Mouse (Mus musculus) fibroblast of lung, adult 2 months (primary cell): Measurements from ENCODE around the gene Olfr1511.
"Not testable (repeated sequence)": the region's sequence is repeated elsewhere in the genome, so short reads cannot be mapped to it uniquely, and the experiment has no call there.

Experiments
- DNase-seq: peaks from one replicate; pipeline ENCODE4 v3.0.0-alpha.2; 2011; ENCODE audit warnings: low read depth

The Olfr1511 gene

DNA sequence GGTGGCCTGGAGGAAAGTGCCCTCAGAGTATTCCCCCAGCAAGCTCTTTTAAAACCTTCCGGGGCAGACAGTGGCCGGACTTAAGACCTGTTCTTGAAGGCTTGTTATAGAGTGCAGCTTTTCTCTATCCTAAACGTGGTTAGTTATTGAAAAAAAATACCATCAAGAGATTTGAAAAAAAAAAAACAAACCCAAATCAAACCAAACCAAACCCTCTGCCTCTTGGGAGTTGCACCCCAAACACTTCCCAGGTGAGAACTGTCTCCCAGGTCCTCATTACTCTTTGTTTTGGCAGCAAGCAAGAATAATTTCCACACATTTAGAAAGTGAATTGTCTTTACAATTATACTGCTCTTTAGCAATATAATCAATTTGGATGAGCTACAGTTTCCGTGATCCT is at the start of gene Olfr1511:
Gene Olfr1511, minus strand, starts transcription at position 101 of the 400 bp plus-strand sequence.
- no peak for DNase-seq

DNA sequence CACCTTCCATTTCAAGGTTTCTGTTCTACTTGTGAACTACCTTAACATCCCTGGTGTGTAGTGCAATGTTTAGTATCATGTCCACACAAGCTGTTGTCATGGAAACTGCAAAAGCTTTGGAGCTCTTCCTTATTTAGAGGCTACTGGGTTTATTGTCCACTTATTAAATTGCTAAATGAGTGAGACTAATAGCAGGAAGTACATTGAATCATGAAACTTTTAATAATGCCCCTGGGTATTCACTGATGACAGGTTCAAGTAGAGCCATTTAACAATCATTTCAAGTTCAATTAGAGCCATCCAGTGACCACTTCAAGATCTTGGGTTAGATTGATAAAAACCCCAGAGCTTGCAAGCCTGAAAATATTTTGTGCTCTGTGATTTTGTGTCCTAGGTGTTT is 45.5 kb upstream of the Olfr1511 start, which contains the start of gene Olfr1509:
Gene Olfr1509, plus strand, starts transcription at position 301 of the 400 bp plus-strand sequence.
- no peak for DNase-seq

DNA sequence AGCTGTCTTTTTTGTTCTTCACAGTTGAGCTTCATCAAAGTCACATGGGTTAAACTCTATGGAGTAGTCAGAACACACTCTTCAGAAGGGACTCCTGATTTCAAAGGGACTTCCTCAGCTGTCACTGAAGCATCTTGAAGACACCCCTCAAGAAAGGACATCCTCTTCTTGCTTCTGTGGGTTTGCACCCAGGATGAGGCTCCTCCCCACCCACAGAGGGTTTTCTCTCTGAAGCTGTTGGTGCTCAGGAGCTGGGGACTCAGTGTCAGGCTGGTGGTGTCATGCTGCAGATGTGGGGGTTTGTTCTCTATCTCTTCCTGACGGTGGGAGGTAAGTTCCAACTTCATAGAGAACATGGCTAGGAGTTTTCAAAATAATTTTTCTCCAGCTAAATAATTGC is 30.5 kb upstream of the Olfr1511 start:
- no peak for DNase-seq

DNA sequence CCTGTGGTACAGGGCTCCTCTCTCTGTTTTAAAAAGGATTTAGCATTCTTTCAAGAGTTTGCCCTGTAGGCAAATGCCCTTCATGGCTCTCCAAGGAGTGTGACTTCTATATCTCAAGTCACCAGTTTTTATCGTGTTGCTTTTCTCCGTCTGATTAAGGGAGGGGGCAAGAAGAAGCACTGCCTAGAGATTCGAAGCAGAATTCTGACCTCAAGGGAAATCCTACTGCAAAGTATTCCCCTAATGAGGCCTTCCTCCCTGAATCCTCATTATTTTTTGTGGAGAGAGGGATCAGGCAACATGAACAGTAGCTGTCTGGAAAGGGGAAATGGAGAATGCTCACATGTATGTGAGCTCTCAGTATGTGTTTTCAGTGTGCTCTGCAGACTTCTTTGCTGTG is 17.1 kb upstream of the Olfr1511 start, which contains the start of gene Olfr1510:
Gene Olfr1510, minus strand, starts transcription at position 101 of the 400 bp plus-strand sequence.
- no peak for DNase-seq

DNA sequence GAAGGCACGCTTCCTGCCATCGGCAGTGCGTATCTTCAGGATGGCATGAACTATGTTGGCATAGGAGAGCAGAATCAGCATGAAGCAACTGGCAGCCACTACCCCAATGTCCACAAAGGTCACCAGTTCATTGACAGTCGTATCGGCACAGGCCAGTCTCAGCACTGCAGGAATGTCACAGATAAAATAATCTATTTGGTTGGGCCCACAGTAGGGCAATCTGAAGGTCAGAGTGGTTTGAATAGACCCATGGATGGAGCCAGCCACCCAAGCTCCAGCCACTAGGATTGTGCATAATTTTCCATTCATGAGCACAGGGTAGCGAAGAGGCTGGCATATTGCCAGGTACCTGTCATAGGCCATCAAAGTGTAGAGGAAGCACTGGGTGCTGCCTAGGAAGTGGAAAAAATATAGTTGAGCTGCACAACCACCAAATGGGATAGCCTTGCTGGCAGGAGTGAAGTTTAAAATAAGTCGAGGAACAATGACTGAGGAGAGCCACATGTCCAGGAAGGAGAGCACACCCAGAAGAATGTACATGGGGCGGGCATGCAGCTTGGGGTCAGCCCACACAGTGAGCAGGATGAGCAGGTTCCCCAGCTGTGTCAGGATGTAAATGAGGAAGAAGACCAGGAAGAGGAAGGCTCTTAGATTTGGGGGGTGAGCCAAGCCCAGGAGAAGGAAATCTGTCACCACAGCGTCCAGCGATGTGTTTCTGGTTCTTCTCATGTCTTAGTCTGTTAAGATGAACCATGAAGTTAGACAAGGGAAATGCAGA is 13.2 kb upstream of the Olfr1511 start:
- not testable (repeated sequence) for DNase-seq

DNA sequence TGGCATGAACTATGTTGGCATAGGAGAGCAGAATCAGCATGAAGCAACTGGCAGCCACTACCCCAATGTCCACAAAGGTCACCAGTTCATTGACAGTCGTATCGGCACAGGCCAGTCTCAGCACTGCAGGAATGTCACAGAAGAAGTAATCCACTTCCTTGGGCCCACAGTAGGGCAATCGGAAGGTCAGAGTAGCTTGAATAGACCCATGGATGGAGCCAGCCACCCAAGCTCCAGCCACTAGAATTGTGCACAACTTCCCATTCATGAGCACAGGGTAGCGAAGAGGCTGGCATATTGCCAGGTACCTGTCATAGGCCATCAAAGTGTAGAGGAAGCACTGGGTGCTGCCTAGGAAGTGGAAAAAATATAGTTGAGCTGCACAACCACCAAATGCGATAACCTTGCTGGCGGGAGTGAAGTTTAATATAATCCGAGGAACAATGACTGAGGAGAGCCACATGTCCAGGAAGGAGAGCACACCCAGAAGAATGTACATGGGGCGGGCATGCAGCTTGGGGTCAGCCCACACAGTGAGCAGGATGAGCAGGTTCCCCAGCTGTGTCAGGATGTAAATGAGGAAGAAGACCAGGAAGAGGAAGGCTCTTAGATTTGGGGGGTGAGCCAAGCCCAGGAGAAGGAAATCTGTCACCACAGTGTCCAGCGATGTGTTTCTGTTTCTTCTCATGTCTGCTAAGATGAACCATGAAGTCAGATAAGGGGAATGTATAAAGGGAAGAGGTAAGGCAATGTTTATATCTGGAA is 6.9 kb downstream of the Olfr1511 start:
- not testable (repeated sequence) for DNase-seq

DNA sequence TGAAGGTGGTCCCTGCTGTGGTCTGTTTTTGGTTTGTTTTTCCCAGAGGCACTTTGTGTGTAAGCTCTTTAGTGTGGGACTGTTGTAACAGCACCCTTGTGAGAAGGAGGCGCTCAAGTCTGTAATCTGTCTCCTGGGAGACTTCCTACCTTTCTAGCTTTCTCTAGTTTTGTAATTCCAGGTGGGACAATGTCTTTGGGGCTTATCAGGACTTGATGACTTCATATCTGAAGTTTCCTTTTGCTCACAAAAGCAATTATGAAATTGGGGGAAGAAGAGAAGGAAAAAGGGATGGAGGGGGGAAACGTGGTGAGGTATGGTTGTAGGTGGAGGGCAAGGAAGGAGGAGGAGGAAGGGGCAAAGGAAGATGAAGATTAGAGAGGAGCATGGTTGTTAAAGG is 18.1 kb downstream of the Olfr1511 start, which contains the start of gene Olfr1512:
Gene Olfr1512, minus strand, starts transcription at position 101 of the 400 bp plus-strand sequence.
- no peak for DNase-seq

DNA sequence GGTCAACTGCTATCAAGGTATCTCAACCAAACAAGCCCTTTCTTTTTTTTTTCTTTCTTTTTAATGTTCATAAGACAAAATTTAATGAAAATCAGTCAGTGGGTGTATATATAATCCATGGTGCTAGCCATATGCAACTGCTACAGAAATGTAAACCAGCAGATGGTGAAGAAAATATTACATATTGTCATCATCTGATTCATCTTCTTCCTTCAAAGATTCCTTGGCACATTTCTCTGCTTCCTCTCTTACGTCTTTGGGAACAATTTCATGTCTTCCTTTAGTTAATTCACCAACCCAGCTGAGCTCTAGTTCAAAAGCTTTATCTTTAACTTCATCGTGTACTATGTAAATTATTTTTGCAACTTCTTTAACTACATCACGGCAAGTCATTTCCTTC is 28.4 kb downstream of the Olfr1511 start:
- no peak for DNase-seq

DNA sequence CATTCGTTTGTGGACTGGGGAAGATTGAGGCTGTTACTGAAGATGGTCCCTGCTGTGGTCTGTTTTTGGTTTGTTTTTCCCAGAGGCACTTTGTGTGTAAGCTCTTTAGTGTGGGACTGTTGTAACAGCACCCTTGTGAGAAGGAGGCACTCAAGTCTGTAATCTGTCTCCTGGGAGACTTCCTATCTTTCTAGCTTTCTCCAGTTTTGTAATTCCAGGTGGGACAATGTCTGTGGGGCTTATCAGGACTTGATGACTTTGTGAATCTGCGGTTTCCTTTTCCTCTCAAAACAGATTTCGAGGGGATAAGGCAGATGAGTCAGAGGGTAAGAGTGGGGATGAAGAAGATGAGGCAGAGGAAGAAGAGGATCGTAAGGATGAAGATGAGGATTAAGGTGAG is 40.9 kb downstream of the Olfr1511 start, which contains the start of gene Olfr1513:
Gene Olfr1513, minus strand, starts transcription at position 101 of the 400 bp plus-strand sequence.
- no peak for DNase-seq
